Mouse (Mus musculus) ES-E14 (cell line): ENCODE results near the gene Olfr452. TPM values are rescaled to one million over a fixed set of nuclear protein-coding genes. Genes with fewer than 3 reads are reported as not detected.

Experiments
- DNase-seq: peaks from one replicate; pipeline ENCODE4 v3.0.0-alpha.2; 2013; ENCODE audit warnings: low read depth, low spot score
- H3K27ac ChIP-seq: 2 replicates; pipeline ENCODE4 v1.5.1; 2012; ENCODE audit warnings: low read depth, mild to moderate bottlenecking, low read length, moderate library complexity, mixed read lengths; ENCODE audit not compliant: poor library complexity, insufficient read depth, severe bottlenecking
- H3K36me3 ChIP-seq: 2 replicates; pipeline ENCODE4 v1.6.1; 2012; ENCODE audit warnings: mild to moderate bottlenecking, low read length, moderate library complexity, mixed read lengths; ENCODE audit not compliant: control insufficient read depth, poor library complexity, insufficient read depth, severe bottlenecking
- H3K4me1 ChIP-seq, 2 experiments: fragments of 150-350 bp in 1 of 2; sonication (generic) in 1 of 2; 2 replicates each; pipeline ENCODE4 v1.6.1; 2012; ENCODE audit warnings: low read length in 2 of 2, mild to moderate bottlenecking in 1 of 2, mixed read lengths in 1 of 2; ENCODE audit not compliant: control insufficient read depth in 2 of 2, insufficient read depth in 2 of 2, poor library complexity in 1 of 2
- H3K4me3 ChIP-seq, 2 experiments: fragments of 150-350 bp in 1 of 2; sonication (generic) in 1 of 2; 2 replicates each; pipeline ENCODE4 v1.5.1; 2012; ENCODE audit warnings: low read length in 2 of 2, low read depth in 1 of 2, mild to moderate bottlenecking in 1 of 2, mixed read lengths in 1 of 2; ENCODE audit not compliant: insufficient read depth in 1 of 2, poor library complexity in 1 of 2, severe bottlenecking in 1 of 2
- H3K9ac ChIP-seq: 2 replicates; pipeline ENCODE4 v1.6.1; 2012; ENCODE audit warnings: low read depth, mild to moderate bottlenecking, low read length, mixed read lengths; ENCODE audit not compliant: poor library complexity, insufficient read depth, severe bottlenecking
- H3K9me3 ChIP-seq: fragments of 150-350 bp; sonication (generic); 2 replicates; pipeline ENCODE4 v1.6.1; 2012; ENCODE audit warnings: low read depth, mild to moderate bottlenecking, low read length; ENCODE audit not compliant: control insufficient read depth, insufficient read depth
- CHD2 ChIP-seq: IDR thresholded peaks from 2 replicates; pipeline ENCODE4 v1.6.1; 2014; ENCODE audit warnings: mild to moderate bottlenecking, low read depth, low read length, inconsistent platforms
- HCFC1 ChIP-seq: IDR thresholded peaks from 2 replicates; pipeline ENCODE4 v1.6.1; 2012; ENCODE audit warnings: low read length, inconsistent platforms, borderline replicate concordance; ENCODE audit not compliant: insufficient read depth
- MAFK ChIP-seq: IDR thresholded peaks from 2 replicates; pipeline ENCODE4 v1.6.1; 2014; ENCODE audit warnings: mild to moderate bottlenecking, low read depth, low read length, inconsistent platforms; ENCODE audit not compliant: insufficient read depth
- ZC3H11A ChIP-seq: IDR thresholded peaks from 2 replicates; pipeline ENCODE4 v1.6.1; 2012; ENCODE audit warnings: low read depth, mild to moderate bottlenecking, inconsistent platforms, low read length, borderline replicate concordance
- ZNF384 ChIP-seq: IDR thresholded peaks from 2 replicates; pipeline ENCODE4 v1.6.1; 2012; ENCODE audit warnings: low read depth, low read length, inconsistent platforms
- in situ Hi-C, 2 experiments: fragments of 600-800 bp; cut with MboI; formaldehyde crosslinking; loops; one replicate each; pipeline ENCODE4 v1.15.1; 2025; ENCODE audit warnings: low sequenced_read_pairs in 2 of 2, inconsistent platforms in 1 of 2; ENCODE audit not compliant: unreplicated experiment in 2 of 2
- total RNA-seq: library from RNA; depleted of rRNA; stranded (reverse); fragments of 300-350 nt; gene quantifications from 2 replicates; pipeline ENCODE4 v1.2.3, GENCODE M21; 2012; rRNA removed

Olfr452 gene
- total RNA-seq: not detected in 2 replicates

DNA sequence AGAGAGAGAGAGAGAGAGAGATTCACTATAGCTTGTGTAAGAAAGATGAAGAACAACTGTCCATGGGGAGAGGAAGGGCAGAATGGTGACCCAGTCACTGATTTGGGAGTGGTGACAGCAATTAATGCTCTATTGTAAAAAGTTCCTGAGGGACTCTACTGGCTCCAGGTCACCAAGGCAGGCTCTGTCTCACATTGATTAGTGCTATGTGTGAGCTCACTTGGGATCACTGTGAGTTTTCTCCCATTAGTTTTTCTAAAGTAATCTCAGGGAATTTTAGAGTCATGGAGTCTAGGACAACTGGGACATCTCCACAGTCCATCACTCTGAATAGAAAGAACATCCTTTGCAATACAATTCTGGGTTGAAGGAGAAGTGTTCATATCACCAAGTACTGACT, at the start of gene Olfr452:
Gene Olfr452 (plus strand): TSS at position 301 of the 400 bp plus-strand sequence.
- TF ChIP-seq CHD2 (no peak), HCFC1 (no peak), MAFK (no peak), ZNF384 (no peak), ZC3H11A (no peak)
- no peaks in the 10 kb centered on the region for H3K4me1 ChIP-seq
- in situ Hi-C loops: no loop called here
- no peak for DNase-seq
- no peaks in the 10 kb centered on the region for H3K36me3 ChIP-seq
- no peak within 1 kb of the TSS for H3K4me3 ChIP-seq
- H3K9me3 ChIP-seq: no peaks in the 10 kb centered on the region
- H3K27ac ChIP-seq: no peak within 1 kb of the TSS
- H3K9ac ChIP-seq: no peak within 1 kb of the TSS

DNA sequence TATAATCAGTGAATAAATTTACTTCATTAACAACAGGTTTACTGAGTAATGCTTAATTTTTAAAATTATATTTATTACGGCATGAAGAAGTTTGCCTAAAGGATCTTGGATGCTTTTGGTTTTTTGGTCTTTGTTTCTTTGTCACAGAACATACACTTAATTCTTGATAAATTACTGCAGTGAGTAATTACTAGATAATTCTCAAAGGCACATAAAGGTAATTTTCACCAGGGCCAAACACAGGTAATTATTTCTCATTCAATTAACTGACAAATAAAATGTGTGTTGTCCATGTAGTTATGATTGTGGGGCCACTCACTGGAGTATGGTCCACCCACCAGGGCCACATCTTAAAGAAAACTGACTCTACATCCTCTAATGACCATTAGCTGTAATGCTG, 45.8 kb upstream of the Olfr452 start, which contains the start of gene Olfr453:
Gene Olfr453 (plus strand): TSS at position 301 of the 400 bp plus-strand sequence.
- no peak within 1 kb of the TSS for H3K4me3 ChIP-seq
- H3K9ac ChIP-seq: no peak within 1 kb of the TSS
- no peak for DNase-seq

DNA sequence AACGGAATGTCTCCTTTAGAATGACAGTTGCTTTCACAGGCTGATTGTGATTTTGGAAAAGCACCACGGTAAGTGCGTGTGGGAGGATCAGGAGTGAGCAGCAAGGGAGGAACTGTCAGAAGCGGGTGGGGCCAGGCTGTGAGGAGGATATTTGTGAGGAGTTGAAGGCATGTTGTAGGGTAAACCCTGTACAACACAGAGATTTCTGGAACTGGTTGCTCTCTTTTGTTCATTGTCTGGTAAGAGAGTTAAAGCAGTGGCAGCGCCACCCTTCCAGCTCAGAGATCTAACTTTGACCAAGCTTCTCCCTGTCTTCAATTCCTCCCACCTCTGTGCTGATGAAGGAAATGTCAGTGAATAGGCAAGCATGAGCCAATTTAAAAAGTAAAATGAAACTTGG, 42.6 kb upstream of the Olfr452 start:
- Histone ChIP-seq H3K9ac (no peak overlapping the region), H3K4me3 (no peak overlapping the region), H3K4me1 (no peaks in the 10 kb centered on the region), H3K27ac (no peak overlapping the region), H3K9me3 (no peaks in the 10 kb centered on the region), H3K36me3 (no peaks in the 10 kb centered on the region)
- TF ChIP-seq MAFK: no peak
- no peak for TF ChIP-seq ZNF384
- TF ChIP-seq HCFC1: no peak
- TF ChIP-seq ZC3H11A: no peak
- no peak for TF ChIP-seq CHD2
- in situ Hi-C loops: no loop called here
- DNase-seq: no peak

More for the DNA sequence above, 45.8 kb upstream of the Olfr452 start, which contains the start of gene Olfr453:
- in situ Hi-C loops: no loop called here
- H3K36me3 ChIP-seq: no peaks in the 10 kb centered on the region
- H3K27ac ChIP-seq: no peak within 1 kb of the TSS
- no peaks in the 10 kb centered on the region for H3K4me1 ChIP-seq
- no peaks in the 10 kb centered on the region for H3K9me3 ChIP-seq
- no peak for TF ChIP-seq ZC3H11A
- TF ChIP-seq MAFK: no peak
- TF ChIP-seq HCFC1: no peak
- TF ChIP-seq ZNF384: no peak
- no peak for TF ChIP-seq CHD2

DNA sequence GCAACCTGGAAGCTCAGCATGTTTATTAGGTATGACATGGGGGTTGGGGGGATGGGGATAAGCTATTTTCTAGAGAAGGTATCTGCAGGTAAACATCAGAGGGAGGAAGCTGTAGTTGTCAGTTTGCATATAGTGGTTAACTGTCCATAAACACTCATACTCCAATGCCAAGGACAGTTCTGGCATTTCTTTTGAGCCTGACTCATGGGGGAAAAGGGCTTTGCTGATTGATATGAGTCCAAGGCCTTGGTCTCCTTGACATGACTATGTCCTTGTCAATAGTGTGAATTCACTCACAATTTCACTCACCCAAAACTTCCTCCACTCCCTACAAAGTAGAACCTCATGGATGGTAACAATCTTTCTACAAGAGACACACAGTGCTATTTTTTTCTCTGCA, 37.0 kb upstream of the Olfr452 start:
- H3K27ac ChIP-seq: no peak overlapping the region

More for the DNA sequence above, 37.0 kb upstream of the Olfr452 start:
- Histone ChIP-seq H3K4me1 (no peaks in the 10 kb centered on the region), H3K9ac (no peak overlapping the region), H3K36me3 (no peaks in the 10 kb centered on the region), H3K9me3 (no peaks in the 10 kb centered on the region), H3K4me3 (no peak overlapping the region)
- DNase-seq: no peak
- in situ Hi-C loops: no loop called here
- TF ChIP-seq CHD2 (no peak), ZC3H11A (no peak), ZNF384 (no peak), HCFC1 (no peak), MAFK (no peak)
